Mouse (Mus musculus): ENCODE results near the gene Ncaph2.

- TF ChIP-seq CTCF (IDR thresholded peaks at IDR 0.05; ENCODE audit: borderline replicate concordance, control insufficient read depth, extremely low read depth, insufficient read depth, low read length, poor library complexity) (no peak), POLR2A (IDR thresholded peaks at IDR 0.05; ENCODE audit: control insufficient read depth, extremely low read depth, insufficient read depth, low read length, poor library complexity) (no peak)
Measured at GRCm38 (mm10) chr15:89406691-89407090, 51.2 kb downstream of the Ncaph2 start.
